Mouse (Mus musculus) lung, postnatal 0 days (tissue): ENCODE results near the gene Ap5z1. TPM values are rescaled to one million over a fixed set of nuclear protein-coding genes. Genes with fewer than 3 reads are reported as not detected.

ENCODE experiments used
- ATAC-seq: fragments of 200-750 bp; cut with Nextera tagmentation; 2 replicates; pipeline ENCODE4 v1.8.0; 2017; ENCODE audit warnings: moderate library complexity
- DNase-seq: peaks from one replicate; pipeline ENCODE4 v3.0.0-alpha.2; 2016; ENCODE audit warnings: low spot score
- H3K27ac ChIP-seq: fragments of 300-500 bp; sonication (generic); 2 replicates; pipeline ENCODE4 v1.5.1; 2014; ENCODE audit warnings: antibody characterized with exemption, mild to moderate bottlenecking, low read length, mixed read lengths
- H3K27me3 ChIP-seq: fragments of 300-500 bp; sonication (generic); replicated peaks from 2 replicates; pipeline ENCODE4 v1.6.1; 2014; ENCODE audit warnings: low read length, mixed read lengths; ENCODE audit not compliant: insufficient read depth
- H3K36me3 ChIP-seq: fragments of 300-500 bp; sonication (generic); 2 replicates; pipeline ENCODE4 v1.6.1; 2014; ENCODE audit warnings: low read length, mixed read lengths; ENCODE audit not compliant: insufficient read depth
- H3K4me1 ChIP-seq: fragments of 300-500 bp; sonication (generic); 2 replicates; pipeline ENCODE4 v1.6.1; 2014; ENCODE audit warnings: antibody characterized with exemption, low read depth, low read length, mixed read lengths; ENCODE audit not compliant: insufficient read depth
- H3K4me2 ChIP-seq: fragments of 300-500 bp; sonication (generic); replicated peaks from 2 replicates; pipeline ENCODE4 v1.6.1; 2014; ENCODE audit warnings: low read depth, mild to moderate bottlenecking, low read length, moderate library complexity, mixed read lengths
- H3K4me3 ChIP-seq: fragments of 300-500 bp; sonication (generic); 2 replicates; pipeline ENCODE4 v1.5.1; 2014; ENCODE audit warnings: low read depth, low read length
- H3K9ac ChIP-seq: fragments of 300-500 bp; sonication (generic); replicated peaks from 2 replicates; pipeline ENCODE4 v1.6.1; 2014; ENCODE audit warnings: low read depth, mild to moderate bottlenecking
- H3K9me3 ChIP-seq: fragments of 300-500 bp; sonication (generic); 2 replicates; pipeline ENCODE4 v1.6.1; 2016; ENCODE audit warnings: low read length, mixed read lengths
- CTCF ChIP-seq: IDR thresholded peaks from 2 replicates; pipeline ENCODE4 v1.5.1; 2016; ENCODE audit warnings: antibody characterized with exemption, mild to moderate bottlenecking
- EP300 ChIP-seq: IDR thresholded peaks from 2 replicates; pipeline ENCODE4 v1.6.1; 2016; ENCODE audit warnings: antibody characterized with exemption, mild to moderate bottlenecking, control low read depth
- WGBS: fragments of 180-500 bp; shearing (Covaris S2); extraction: QIAGEN DNeasy Blood & Tissue Kit; methylation state at CpG from one replicate; pipeline ENCODE4 v1.1.7; 2014; 5-methylcytosine and 5-hydroxymethylcytosine counted together
- polyA plus RNA-seq: library from polyadenylated mRNA; unstranded; fragments of >200 nt; fragmentation: Nextera tagmentation; extraction: Ambion mirVana; gene quantifications from 2 replicates; pipeline ENCODE4 v1.2.1, GENCODE M21; 2015

Gene Ap5z1
- polyA plus RNA-seq, 1 experiment from 2014 or later = 6.2 TPM

- Histone ChIP-seq H3K27ac (no peak overlapping the region), H3K4me1 (peaks cover 5% of the 10 kb centered on the region; the same call in 1 of the 2 replicates), H3K9me3 (no peaks in the 10 kb centered on the region), H3K9ac (no peak overlapping the region), H3K4me3 (no peak overlapping the region), H3K4me2 (no peak overlapping the region), H3K27me3 (no peaks in the 10 kb centered on the region), H3K36me3 (peaks cover 11% of the 10 kb centered on the region)
- TF ChIP-seq EP300 = no peak
- TF ChIP-seq CTCF = no peak
- 92% methylated on average over 5 of the region's 5 CpGs for WGBS
- no peak for ATAC-seq
- DNase-seq = no peak
Measured at GRCm38 (mm10) chr5:142434052-142434451, 29.7 kb upstream of the Ap5z1 start.

- H3K9me3 ChIP-seq = no peaks in the 10 kb centered on the region
- H3K4me3 ChIP-seq = no peak overlapping the region
- ATAC-seq (no peak), DNase-seq (no peak)
- 93% methylated on average over 15 of the region's 15 CpGs for WGBS
- no peaks in the 10 kb centered on the region for H3K27me3 ChIP-seq
- H3K4me1 ChIP-seq = peaks cover 14% of the 10 kb centered on the region; the same call in 1 of the 2 replicates
- H3K4me2 ChIP-seq = no peak overlapping the region
- no peak overlapping the region for H3K9ac ChIP-seq
- no peak overlapping the region for H3K27ac ChIP-seq
- TF ChIP-seq EP300 = no peak
- no peak for TF ChIP-seq CTCF
- peaks cover 11% of the 10 kb centered on the region for H3K36me3 ChIP-seq
Measured at GRCm38 (mm10) chr5:142435736-142436135, 28.0 kb upstream of the Ap5z1 start.

- H3K9me3 ChIP-seq = no peaks in the 10 kb centered on the region
- no peak for TF ChIP-seq EP300
- TF ChIP-seq CTCF = no peak
- H3K4me3 ChIP-seq = no peak overlapping the region
- peak; percentile 47 for DNase-seq
- no peak for ATAC-seq
- H3K4me1 ChIP-seq = peaks cover 9% of the 10 kb centered on the region
- WGBS = 73% methylated on average over 16 of the region's 16 CpGs
- no peak overlapping the region for H3K4me2 ChIP-seq
- no peak overlapping the region for H3K9ac ChIP-seq
- no peaks in the 10 kb centered on the region for H3K27me3 ChIP-seq
- peaks cover 11% of the 10 kb centered on the region for H3K36me3 ChIP-seq
- H3K27ac ChIP-seq = no peak overlapping the region
Measured at GRCm38 (mm10) chr5:142438380-142438938, 25.3 kb upstream of the Ap5z1 start.

DNA sequence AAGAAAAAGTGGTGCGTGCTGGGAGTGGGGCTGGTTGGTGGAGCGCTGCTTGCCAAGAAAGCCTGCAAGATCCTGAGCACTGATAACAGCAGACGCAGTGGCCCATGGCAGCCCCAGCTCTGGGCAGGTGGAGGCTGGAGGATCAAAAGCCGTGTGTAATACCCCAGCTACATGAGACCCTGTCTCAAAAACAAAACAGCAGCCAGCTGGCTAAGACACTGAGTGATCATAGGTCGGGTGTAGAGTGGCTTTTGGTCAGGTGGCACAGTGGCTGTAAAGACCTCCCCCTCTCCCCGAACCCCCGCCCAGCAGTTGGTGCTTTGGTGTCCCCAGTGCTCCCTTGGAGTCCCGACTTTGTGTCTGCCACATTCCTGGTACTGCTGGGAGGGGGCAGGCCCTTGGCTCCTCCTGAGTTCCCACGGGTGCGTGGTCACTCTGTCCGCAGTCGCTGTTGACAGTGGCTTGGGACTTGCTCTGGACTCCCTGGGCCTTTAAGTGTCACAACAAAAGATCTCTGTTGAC lies 23.8 kb upstream of the Ap5z1 start:
- Histone ChIP-seq H3K9ac (peak overlapping the region; percentile 16; the same call in 1 of the 2 replicates), H3K27ac (peak overlapping the region; percentile 92), H3K9me3 (no peaks in the 10 kb centered on the region), H3K4me3 (peak overlapping the region; percentile 19; the same call in 1 of the 2 replicates), H3K27me3 (no peaks in the 10 kb centered on the region), H3K4me2 (peak overlapping the region; percentile 66), H3K4me1 (peaks cover 12% of the 10 kb centered on the region), H3K36me3 (peaks cover 11% of the 10 kb centered on the region)
- DNase-seq (peak; percentile 62), ATAC-seq (peak; percentile 6; the same call in 1 of the 2 replicates)
- WGBS = 2% methylated on average over 12 of the region's 12 CpGs
- TF ChIP-seq CTCF (no peak), EP300 (no peak)

GRCm38 (mm10) chr5:142440451-142441147 lies 23.1 kb upstream of the Ap5z1 start:
- H3K4me2 ChIP-seq = peak overlapping the region; percentile 66
- ATAC-seq = peak; percentile 96
- peak overlapping the region; percentile 92 for H3K27ac ChIP-seq
- H3K36me3 ChIP-seq = peaks cover 5% of the 10 kb centered on the region
- peak overlapping the region; percentile 19; the same call in 1 of the 2 replicates for H3K4me3 ChIP-seq
- peaks cover 13% of the 10 kb centered on the region for H3K4me1 ChIP-seq
- H3K9me3 ChIP-seq = no peaks in the 10 kb centered on the region
- WGBS = 0% methylated on average over 17 of the region's 19 CpGs
- H3K9ac ChIP-seq = peak overlapping the region; percentile 16; the same call in 1 of the 2 replicates
- peak; percentile 99 for DNase-seq
- no peaks in the 10 kb centered on the region for H3K27me3 ChIP-seq
- peak; percentile 93 for TF ChIP-seq EP300
- TF ChIP-seq CTCF = no peak

DNA sequence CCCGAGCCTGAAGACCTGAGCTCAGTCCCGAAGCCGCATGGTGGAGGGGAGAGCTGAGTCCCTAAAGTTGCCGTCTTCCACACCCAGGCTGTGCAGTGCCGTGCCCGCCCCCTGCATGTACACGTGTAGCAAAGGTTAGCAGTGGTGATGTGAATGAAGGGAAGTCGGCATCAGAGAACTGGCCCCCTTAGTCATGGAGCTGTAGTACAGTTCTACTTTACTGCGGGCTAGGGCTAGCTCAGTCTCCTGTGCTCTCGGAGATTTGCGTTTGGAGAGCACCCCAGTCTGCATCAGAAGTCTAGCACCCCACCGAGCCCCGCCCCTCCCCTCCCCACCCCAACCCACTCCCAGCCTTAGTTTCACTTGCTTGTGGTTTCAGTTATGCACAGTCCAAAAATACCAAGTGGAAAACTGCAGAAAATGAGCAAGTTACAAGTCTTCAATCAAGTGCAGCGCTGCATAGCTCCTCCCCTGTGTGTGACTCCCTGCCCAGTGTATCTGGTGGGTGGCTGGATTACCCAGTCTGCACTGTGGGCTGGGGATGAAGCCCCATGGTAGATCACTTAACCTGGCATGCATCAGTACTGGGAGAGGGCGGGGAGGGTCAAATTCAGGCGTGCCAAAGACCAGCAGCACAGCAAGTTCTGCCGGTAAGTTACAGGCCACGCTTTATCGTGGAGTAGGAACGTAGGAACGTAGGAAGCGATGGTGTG lies 22.3 kb upstream of the Ap5z1 start:
- Histone ChIP-seq H3K4me3 (0 out of 2 replicates have a peak overlapping the region, but pooled peaks have one; percentile 19), H3K9ac (no peak overlapping the region), H3K36me3 (no peaks in the 10 kb centered on the region), H3K9me3 (no peaks in the 10 kb centered on the region), H3K4me2 (peak overlapping the region; percentile 66), H3K27me3 (no peaks in the 10 kb centered on the region), H3K4me1 (peaks cover 15% of the 10 kb centered on the region), H3K27ac (peak overlapping the region; percentile 92)
- no peak for ATAC-seq
- whole genome bisulfite sequencing = 37% methylated on average over 22 of the region's 22 CpGs
- no peak for DNase-seq
- TF ChIP-seq EP300 (no peak), CTCF (no peak)
